Mouse (Mus musculus): ENCODE results near the gene Psmb8. TPM values are rescaled to one million over a fixed set of nuclear protein-coding genes. Genes with fewer than 3 reads are reported as not detected.

Psmb8 gene
- total and polyA plus RNA-seq, 3 experiments = 12.3 to 33.5 (median 18.9) TPM

GRCm38 (mm10) chr17:34236691-34237090 is 39.2 kb downstream of the Psmb8 start:
- WGBS = 69% methylated on average over 5 of the region's 5 CpGs
- no peak overlapping the region for H3K9ac ChIP-seq (ENCODE audit: low read depth, low read length)
- intact Hi-C loops (cut with DNase I) = loop anchor here (10.0 kb wide), 2 partner anchors 132 to 162 kb away; no protein-coding TSS in a partner anchor
- no peaks in the 10 kb centered on the region; the same call in 1 of the 2 replicates for H3K4me1 ChIP-seq (ENCODE audit: control insufficient read depth, insufficient read depth, low read length)
- no peak overlapping the region for H3K27ac ChIP-seq
- H3K36me3 ChIP-seq (ENCODE audit: control insufficient read depth, insufficient read depth, low read length) = no peaks in the 10 kb centered on the region
- H3K79me2 ChIP-seq (replicated peaks; ENCODE audit: control insufficient read depth, insufficient read depth, low read length) = no peaks in the 10 kb centered on the region
- no peak overlapping the region for H3K4me3 ChIP-seq
- no peak for TF ChIP-seq POLR2A (IDR thresholded peaks at IDR 0.05; ENCODE audit: insufficient read depth, low read depth, low read length)
- no peak for TF ChIP-seq EP300 (IDR thresholded peaks at IDR 0.05; ENCODE audit: insufficient read depth, low read depth, low read length)
- no peak for TF ChIP-seq CTCF (IDR thresholded peaks at IDR 0.05)
- no peaks in the 10 kb centered on the region for H3K27me3 ChIP-seq (ENCODE audit: control insufficient read depth, insufficient read depth, low read length)
- no peak for DNase-seq

DNA sequence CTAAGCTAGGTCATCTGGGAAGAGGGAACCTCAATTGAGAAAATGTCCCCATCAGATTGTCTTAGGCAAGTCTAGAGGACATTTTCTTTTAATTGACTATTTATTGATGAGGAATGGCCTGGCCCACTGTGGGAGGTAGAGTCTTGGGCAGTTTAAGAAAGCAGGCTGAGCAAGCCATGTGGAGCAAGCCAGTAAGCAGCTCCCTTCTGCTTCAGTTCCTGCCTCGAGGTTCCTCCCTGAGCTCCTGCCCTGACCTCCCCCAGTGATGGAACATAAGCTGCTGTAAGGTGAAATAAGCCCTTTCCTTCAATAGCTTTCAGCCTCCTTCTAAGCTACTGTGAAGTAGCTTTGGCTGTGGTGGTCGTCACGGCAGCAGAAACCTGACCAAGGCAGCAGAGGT is 40.2 kb downstream of the Psmb8 start:
- Histone ChIP-seq H3K36me3 (ENCODE audit: control insufficient read depth, insufficient read depth, low read length) (no peaks in the 10 kb centered on the region), H3K9ac (ENCODE audit: low read depth, low read length) (no peak overlapping the region), H3K4me1 (ENCODE audit: control insufficient read depth, insufficient read depth, low read length) (no peaks in the 10 kb centered on the region; the same call in 1 of the 2 replicates), H3K79me2 (replicated peaks; ENCODE audit: control insufficient read depth, insufficient read depth, low read length) (no peaks in the 10 kb centered on the region), H3K27ac (no peak overlapping the region), H3K4me3 (no peak overlapping the region), H3K27me3 (ENCODE audit: control insufficient read depth, insufficient read depth, low read length) (no peaks in the 10 kb centered on the region)
- DNase-seq = no peak
- TF ChIP-seq POLR2A (IDR thresholded peaks at IDR 0.05; ENCODE audit: insufficient read depth, low read depth, low read length) (no peak), EP300 (IDR thresholded peaks at IDR 0.05; ENCODE audit: insufficient read depth, low read depth, low read length) (no peak), CTCF (IDR thresholded peaks at IDR 0.05) (no peak)
- intact Hi-C loops (cut with DNase I) = loop anchor here (10.0 kb wide), 2 partner anchors 133 to 163 kb away; no protein-coding TSS in a partner anchor
- 76% methylated on average over 3 of the region's 3 CpGs for WGBS

- peak within 1 kb of the TSS; percentile 82 for H3K27ac ChIP-seq
- H3K79me2 ChIP-seq (replicated peaks; ENCODE audit: control insufficient read depth, insufficient read depth, low read length) = no peaks in the 10 kb centered on the region
- peak within 1 kb of the TSS; percentile 26; the same call in 1 of the 2 replicates for H3K4me3 ChIP-seq
- intact Hi-C loops (cut with DNase I) = loop anchor here (10.0 kb wide), 2 partner anchors 134 to 164 kb away; no protein-coding TSS in a partner anchor
- DNase-seq = peak in 1 of 2 experiments; percentile 31
- no peak for TF ChIP-seq POLR2A (IDR thresholded peaks at IDR 0.05; ENCODE audit: insufficient read depth, low read depth, low read length)
- TF ChIP-seq CTCF (IDR thresholded peaks at IDR 0.05) = no peak
- TF ChIP-seq EP300 (IDR thresholded peaks at IDR 0.05; ENCODE audit: insufficient read depth, low read depth, low read length) = no peak
- H3K36me3 ChIP-seq (ENCODE audit: control insufficient read depth, insufficient read depth, low read length) = no peaks in the 10 kb centered on the region
- no peaks in the 10 kb centered on the region for H3K27me3 ChIP-seq (ENCODE audit: control insufficient read depth, insufficient read depth, low read length)
- no peak within 1 kb of the TSS for H3K9ac ChIP-seq (ENCODE audit: low read depth, low read length)
- H3K4me1 ChIP-seq (ENCODE audit: control insufficient read depth, insufficient read depth, low read length) = no peaks in the 10 kb centered on the region; the same call in 1 of the 2 replicates
- 57% methylated on average over 3 of the region's 3 CpGs for WGBS
These were observed 41.2 kb downstream of the Psmb8 start, which contains the start of gene H2-Ob for GRCm38 (mm10) chr17:34238706-34239105. TSS of gene H2-Ob (plus strand) at chr17:34238903.

GRCm38 (mm10) chr17:34239601-34240041 is 42.1 kb downstream of the Psmb8 start:
- Histone ChIP-seq H3K79me2 (replicated peaks; ENCODE audit: control insufficient read depth, insufficient read depth, low read length) (no peaks in the 10 kb centered on the region), H3K4me3 (peak overlapping the region; percentile 26; the same call in 1 of the 2 replicates), H3K9ac (ENCODE audit: low read depth, low read length) (no peak overlapping the region), H3K27me3 (ENCODE audit: control insufficient read depth, insufficient read depth, low read length) (no peaks in the 10 kb centered on the region), H3K36me3 (ENCODE audit: control insufficient read depth, insufficient read depth, low read length) (no peaks in the 10 kb centered on the region), H3K27ac (peak overlapping the region; percentile 82), H3K4me1 (ENCODE audit: control insufficient read depth, insufficient read depth, low read length) (no peaks in the 10 kb centered on the region; the same call in 1 of the 2 replicates)
- TF ChIP-seq CTCF (IDR thresholded peaks at IDR 0.05) (no peak), POLR2A (IDR thresholded peaks at IDR 0.05; ENCODE audit: insufficient read depth, low read depth, low read length) (peak; percentile 70; the same call in 1 of the 2 replicates)
- DNase-seq = peak in 1 of 2 experiments; percentile 24
- WGBS = 29% methylated on average over 10 of the region's 10 CpGs
- intact Hi-C loops (cut with DNase I) = loop anchor here (10.0 kb wide), 2 partner anchors 135 to 165 kb away; no protein-coding TSS in a partner anchor

DNA sequence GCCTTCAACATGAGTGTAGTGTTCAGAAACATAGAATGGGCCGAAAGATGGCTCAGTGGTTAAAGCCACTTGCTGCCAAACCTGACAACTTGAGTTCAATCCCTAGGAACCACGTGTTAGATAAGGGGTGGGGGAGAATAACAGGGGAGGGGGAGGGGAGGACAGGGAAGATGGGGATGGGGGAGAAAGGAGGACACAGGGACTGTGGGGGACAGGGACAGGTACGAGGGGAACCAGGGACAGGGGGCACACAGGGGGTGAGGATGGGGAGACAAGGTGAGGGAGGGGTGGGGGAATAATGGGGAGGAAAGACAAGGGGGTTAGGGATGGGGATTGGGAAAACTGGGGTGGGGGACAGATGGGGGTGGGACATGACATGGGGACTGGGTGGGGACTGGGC is 42.8 kb downstream of the Psmb8 start:
- no peaks in the 10 kb centered on the region; the same call in 1 of the 2 replicates for H3K4me1 ChIP-seq (ENCODE audit: control insufficient read depth, insufficient read depth, low read length)
- TF ChIP-seq EP300 (IDR thresholded peaks at IDR 0.05; ENCODE audit: insufficient read depth, low read depth, low read length) (no peak), CTCF (IDR thresholded peaks at IDR 0.05) (no peak), POLR2A (IDR thresholded peaks at IDR 0.05; ENCODE audit: insufficient read depth, low read depth, low read length) (no peak)
- H3K36me3 ChIP-seq (ENCODE audit: control insufficient read depth, insufficient read depth, low read length) = no peaks in the 10 kb centered on the region
- peak overlapping the region; percentile 82 for H3K27ac ChIP-seq
- intact Hi-C loops (cut with DNase I) = no loop called here
- no peak overlapping the region for H3K9ac ChIP-seq (ENCODE audit: low read depth, low read length)
- WGBS = 47% methylated on average over 3 of the region's 3 CpGs
- no peaks in the 10 kb centered on the region for H3K79me2 ChIP-seq (replicated peaks; ENCODE audit: control insufficient read depth, insufficient read depth, low read length)
- no peak for DNase-seq
- no peak overlapping the region for H3K4me3 ChIP-seq
- H3K27me3 ChIP-seq (ENCODE audit: control insufficient read depth, insufficient read depth, low read length) = no peaks in the 10 kb centered on the region

DNA sequence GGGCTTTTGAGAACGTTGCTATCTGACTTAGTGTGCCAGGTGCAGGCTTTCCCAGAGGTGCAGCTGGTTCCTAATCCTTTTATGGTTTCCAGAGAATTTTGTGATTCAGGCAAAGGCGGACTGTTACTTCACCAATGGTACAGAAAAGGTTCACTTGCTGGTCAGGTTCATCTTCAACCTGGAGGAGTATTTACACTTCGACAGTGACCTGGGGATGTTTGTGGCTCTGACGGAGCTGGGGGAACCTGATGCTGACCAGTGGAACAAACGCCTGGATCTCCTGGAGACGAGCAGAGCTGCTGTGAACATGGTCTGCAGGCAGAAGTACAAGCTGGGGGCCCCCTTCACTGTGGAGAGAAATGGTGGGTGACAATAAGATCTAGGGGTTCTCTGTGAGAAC is 43.4 kb downstream of the Psmb8 start:
- no peak for DNase-seq
- TF ChIP-seq EP300 (IDR thresholded peaks at IDR 0.05; ENCODE audit: insufficient read depth, low read depth, low read length) (no peak), CTCF (IDR thresholded peaks at IDR 0.05) (no peak), POLR2A (IDR thresholded peaks at IDR 0.05; ENCODE audit: insufficient read depth, low read depth, low read length) (no peak)
- intact Hi-C loops (cut with DNase I) = no loop called here
- no peak overlapping the region for H3K9ac ChIP-seq (ENCODE audit: low read depth, low read length)
- no peaks in the 10 kb centered on the region for H3K27me3 ChIP-seq (ENCODE audit: control insufficient read depth, insufficient read depth, low read length)
- no peaks in the 10 kb centered on the region for H3K36me3 ChIP-seq (ENCODE audit: control insufficient read depth, insufficient read depth, low read length)
- no peak overlapping the region for H3K27ac ChIP-seq
- H3K4me3 ChIP-seq = no peak overlapping the region
- WGBS = 81% methylated on average over 6 of the region's 6 CpGs
- no peaks in the 10 kb centered on the region for H3K79me2 ChIP-seq (replicated peaks; ENCODE audit: control insufficient read depth, insufficient read depth, low read length)
- no peaks in the 10 kb centered on the region; the same call in 1 of the 2 replicates for H3K4me1 ChIP-seq (ENCODE audit: control insufficient read depth, insufficient read depth, low read length)

Measured in heart, adult 2 months (tissue).